Mouse (Mus musculus): ENCODE data around the gene Sptssa. TPM values are rescaled to one million over a fixed set of nuclear protein-coding genes. Genes with fewer than 3 reads are reported as not detected.

The Sptssa gene
- polyA plus RNA-seq, 1 experiment from 2014 or later = 96.8 TPM

- no peak overlapping the region for H3K4me2 ChIP-seq (ENCODE audit: low read depth, low read length)
- WGBS (ENCODE audit: insufficient replicate concordance) = 59% methylated on average over 3 of the region's 3 CpGs
- H3K9me3 ChIP-seq (replicated peaks; ENCODE audit: control insufficient read depth, low read length) = no peaks in the 10 kb centered on the region
- no peak overlapping the region for H3K4me3 ChIP-seq (ENCODE audit: low read depth, low read length)
- no peaks in the 10 kb centered on the region for H3K27me3 ChIP-seq (ENCODE audit: control insufficient read depth, insufficient read depth, low read depth, low read length)
- ATAC-seq (ENCODE audit: low read depth) = no peak
- H3K9ac ChIP-seq (ENCODE audit: low read depth, low read length) = no peak overlapping the region
- H3K27ac ChIP-seq (ENCODE audit: low read length) = no peak overlapping the region
- no peaks in the 10 kb centered on the region for H3K4me1 ChIP-seq (ENCODE audit: control insufficient read depth, low read depth, low read length)
- H3K36me3 ChIP-seq (ENCODE audit: control insufficient read depth, insufficient read depth) = no peaks in the 10 kb centered on the region
Measured at GRCm38 (mm10) chr12:54605203-54605602, 51.2 kb downstream of the Sptssa start.

- no peaks in the 10 kb centered on the region for H3K36me3 ChIP-seq (ENCODE audit: control insufficient read depth, insufficient read depth)
- 53% methylated on average over 9 of the region's 9 CpGs for WGBS (ENCODE audit: insufficient replicate concordance)
- no peak overlapping the region for H3K4me2 ChIP-seq (ENCODE audit: low read depth, low read length)
- H3K27me3 ChIP-seq (ENCODE audit: control insufficient read depth, insufficient read depth, low read depth, low read length) = no peaks in the 10 kb centered on the region
- H3K9me3 ChIP-seq (replicated peaks; ENCODE audit: control insufficient read depth, low read length) = no peaks in the 10 kb centered on the region
- no peak overlapping the region for H3K9ac ChIP-seq (ENCODE audit: low read depth, low read length)
- no peak overlapping the region for H3K4me3 ChIP-seq (ENCODE audit: low read depth, low read length)
- H3K4me1 ChIP-seq (ENCODE audit: control insufficient read depth, low read depth, low read length) = no peaks in the 10 kb centered on the region
- ATAC-seq (ENCODE audit: low read depth) = no peak
- no peak overlapping the region for H3K27ac ChIP-seq (ENCODE audit: low read length)
Measured at GRCm38 (mm10) chr12:54603542-54604167, 52.7 kb downstream of the Sptssa start.

- H3K4me2 ChIP-seq (ENCODE audit: low read depth, low read length) = no peak overlapping the region
- no peaks in the 10 kb centered on the region for H3K4me1 ChIP-seq (ENCODE audit: control insufficient read depth, low read depth, low read length)
- no peak for ATAC-seq (ENCODE audit: low read depth)
- H3K27me3 ChIP-seq (ENCODE audit: control insufficient read depth, insufficient read depth, low read depth, low read length) = no peaks in the 10 kb centered on the region
- 74% methylated on average over 4 of the region's 4 CpGs for WGBS (ENCODE audit: insufficient replicate concordance)
- no peaks in the 10 kb centered on the region for H3K36me3 ChIP-seq (ENCODE audit: control insufficient read depth, insufficient read depth)
- no peak overlapping the region for H3K4me3 ChIP-seq (ENCODE audit: low read depth, low read length)
- no peak overlapping the region for H3K9ac ChIP-seq (ENCODE audit: low read depth, low read length)
- no peak overlapping the region for H3K27ac ChIP-seq (ENCODE audit: low read length)
- no peaks in the 10 kb centered on the region for H3K9me3 ChIP-seq (replicated peaks; ENCODE audit: control insufficient read depth, low read length)
Measured at GRCm38 (mm10) chr12:54600482-54600881, 55.9 kb downstream of the Sptssa start.

DNA sequence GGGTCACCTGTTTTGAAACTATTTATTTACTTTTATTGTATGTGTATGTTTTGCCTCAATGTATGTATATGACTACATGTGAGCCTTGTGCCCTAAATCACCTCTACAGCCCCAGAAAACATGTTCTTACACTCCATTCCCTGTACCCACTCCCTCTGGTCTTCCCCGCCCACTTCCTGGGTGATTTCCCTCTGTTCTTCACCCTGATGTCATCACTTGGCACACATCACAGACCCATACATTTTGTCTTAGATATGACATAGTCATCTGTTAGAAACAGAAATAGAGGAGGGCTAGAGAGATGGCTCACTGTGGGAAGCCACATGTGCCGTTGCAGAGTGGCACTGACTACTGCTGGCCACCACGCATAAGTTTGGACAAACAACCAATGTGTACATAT lies 58.0 kb downstream of the Sptssa start:
- Histone ChIP-seq H3K27ac (ENCODE audit: low read length) (no peak overlapping the region), H3K9ac (ENCODE audit: low read depth, low read length) (no peak overlapping the region), H3K4me2 (ENCODE audit: low read depth, low read length) (no peak overlapping the region), H3K9me3 (replicated peaks; ENCODE audit: control insufficient read depth, low read length) (no peaks in the 10 kb centered on the region), H3K36me3 (ENCODE audit: control insufficient read depth, insufficient read depth) (no peaks in the 10 kb centered on the region), H3K4me1 (ENCODE audit: control insufficient read depth, low read depth, low read length) (no peaks in the 10 kb centered on the region), H3K27me3 (ENCODE audit: control insufficient read depth, insufficient read depth, low read depth, low read length) (no peaks in the 10 kb centered on the region), H3K4me3 (ENCODE audit: low read depth, low read length) (no peak overlapping the region)
- ATAC-seq (ENCODE audit: low read depth) = no peak
- WGBS (ENCODE audit: insufficient replicate concordance) = 78% methylated on average over 3 of the region's 3 CpGs

DNA sequence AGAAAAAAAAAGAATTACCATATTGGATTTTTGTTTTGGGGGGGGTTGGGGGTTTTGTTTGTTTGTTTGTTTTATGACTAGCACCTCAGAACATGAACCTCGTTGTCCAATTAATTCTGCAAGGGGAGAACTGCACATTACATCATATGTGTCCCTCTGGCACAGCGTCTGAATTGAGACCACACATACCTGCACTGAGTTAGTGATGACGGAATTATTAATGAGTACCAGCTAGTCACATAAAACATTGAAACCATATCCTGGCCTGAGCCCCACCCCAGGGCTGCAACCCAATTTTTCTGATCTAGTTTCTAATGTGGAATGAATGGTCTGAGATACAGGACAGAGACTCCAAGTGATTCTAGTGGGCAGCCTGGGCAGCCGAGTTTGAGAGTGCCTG lies 59.7 kb downstream of the Sptssa start:
- 56% methylated on average over 4 of the region's 4 CpGs for WGBS (ENCODE audit: insufficient replicate concordance)
- H3K27me3 ChIP-seq (ENCODE audit: control insufficient read depth, insufficient read depth, low read depth, low read length) = no peaks in the 10 kb centered on the region
- no peak overlapping the region for H3K27ac ChIP-seq (ENCODE audit: low read length)
- H3K4me3 ChIP-seq (ENCODE audit: low read depth, low read length) = no peak overlapping the region
- H3K36me3 ChIP-seq (ENCODE audit: control insufficient read depth, insufficient read depth) = no peaks in the 10 kb centered on the region
- H3K9ac ChIP-seq (ENCODE audit: low read depth, low read length) = no peak overlapping the region
- H3K9me3 ChIP-seq (replicated peaks; ENCODE audit: control insufficient read depth, low read length) = no peaks in the 10 kb centered on the region
- H3K4me2 ChIP-seq (ENCODE audit: low read depth, low read length) = no peak overlapping the region
- ATAC-seq (ENCODE audit: low read depth) = no peak
- H3K4me1 ChIP-seq (ENCODE audit: control insufficient read depth, low read depth, low read length) = no peaks in the 10 kb centered on the region

MicroRNA genes within 50 kb of the gene (microRNA counts, 519-probe panel; counts per million panel counts)
- 1,181 counts per million, percentile 8 among the panel's probes with 10 or more counts for microRNA mmu-miR-1892

Small RNA genes within 50 kb of the gene (microRNA-seq; reads per million reads assigned to microRNA genes)
- gene Mir1892 = not detected

Other genes starting within 250 kb of the Sptssa start
- gene Eapp, start 39.3 kb upstream of the Sptssa start, polyA plus RNA-seq (2015; fragmentation: Nextera tagmentation; extraction: Ambion mirVana) = 36.9 and 38.8 TPM in 2 replicates
- 45.3 and 45.4 TPM in 2 replicates for gene Snx6, start 139.1 kb upstream of the Sptssa start, polyA plus RNA-seq (2015; fragmentation: Nextera tagmentation; extraction: Ambion mirVana)
- gene Cfl2, start 206.3 kb upstream of the Sptssa start, polyA plus RNA-seq (2015; fragmentation: Nextera tagmentation; extraction: Ambion mirVana) = 38.0 and 43.2 TPM in 2 replicates